In the genomic region with DNA sequence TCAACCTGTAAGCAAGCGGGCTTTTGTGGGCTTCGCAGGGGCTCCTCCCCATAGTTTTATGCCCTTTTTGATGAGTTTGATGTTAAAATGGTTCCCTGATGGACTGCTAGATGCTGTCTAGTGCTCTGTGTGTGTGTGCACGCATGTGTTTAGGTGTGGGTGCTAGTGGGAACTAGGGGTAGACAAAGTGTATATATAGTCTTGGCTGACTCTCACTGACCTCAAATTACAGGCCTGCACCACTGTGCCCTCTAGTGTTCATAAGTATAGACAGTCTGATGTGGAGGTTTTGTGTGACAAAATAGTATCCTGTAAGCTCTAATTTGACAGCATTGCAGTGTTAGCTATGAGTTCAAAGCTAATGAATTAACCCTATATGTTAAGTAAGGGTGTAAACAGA, we compare ENCODE assay signal across 9 mouse cellular contexts. TPM values are rescaled to one million over a fixed set of nuclear protein-coding genes. Genes with fewer than 3 reads are reported as not detected.
DNase-seq lines count a peak whose midpoint lies in the region; ATAC-seq and TF ChIP-seq lines count a peak whose summit lies in the region.
"Had no signal": no experiment of that assay in that cellular context is flagged by ENCODE, and none has a peak within 500 bp of the region (broad histone marks: within the 10 kb centered on the region; RNA-seq: fewer than 3 reads in every experiment).

No protein-coding gene starts in this region.

- TF ChIP-seq POLR2A in kidney, adult 2 months (IDR thresholded peaks at IDR 0.05; ENCODE audit: low read depth, low read length) = no peak
- no peak for TF ChIP-seq POLR2A in CH12.LX (IDR thresholded peaks at IDR 0.05; ENCODE audit: low read depth, low read length)

- no peaks in the 10 kb centered on the region for H3K27me3 ChIP-seq in kidney, adult 2 months (replicated peaks; ENCODE audit: control insufficient read depth, insufficient read depth, low read length)
- no peaks in the 10 kb centered on the region for H3K27me3 ChIP-seq in kidney, embryonic 15.5 days
- H3K27me3 ChIP-seq in CH12.LX (replicated peaks) = no peaks in the 10 kb centered on the region
- H3K27me3 ChIP-seq in intestine, embryonic 16.5 days (replicated peaks; ENCODE audit: control insufficient read depth, insufficient read depth, low read length) = no peaks in the 10 kb centered on the region
- H3K27me3 ChIP-seq: limb, embryonic 15.5 days had no signal

- DNase-seq in kidney, adult 2 months = peak; percentile 42
- DNase-seq in CH12.LX (ENCODE audit: extremely low read depth) (peak; percentile 68), adipocyte (ENCODE audit: low spot score) (peak; percentile 72)
- peak; percentile 36 for DNase-seq in mesoderm, embryonic 11.5 days (ENCODE audit: low read depth, low spot score)
- no peak for DNase-seq in gastrocnemius, postnatal 10 days
- no peak for DNase-seq in cerebellum, adult 18-20 months

- H3K9me3 ChIP-seq in kidney, embryonic 15.5 days (replicated peaks) = no peaks in the 10 kb centered on the region
- no peaks in the 10 kb centered on the region for H3K9me3 ChIP-seq in CH12.LX (replicated peaks; ENCODE audit: low read length)
- no peaks in the 10 kb centered on the region for H3K9me3 ChIP-seq in intestine, embryonic 16.5 days (ENCODE audit: control insufficient read depth, low read length)
- H3K9me3 ChIP-seq: limb, embryonic 15.5 days had no signal

- H3K9ac ChIP-seq in kidney, embryonic 15.5 days = no peak overlapping the region
- H3K9ac ChIP-seq in CH12.LX (ENCODE audit: insufficient read depth, low read depth) = no peak overlapping the region
- H3K9ac ChIP-seq in intestine, embryonic 16.5 days (ENCODE audit: low read depth, low read length) = no peak overlapping the region
- H3K9ac ChIP-seq: limb, embryonic 15.5 days had no signal

- TF ChIP-seq RAD21 in CH12.LX (IDR thresholded peaks at IDR 0.05; ENCODE audit: low read depth, low read length) = peak; percentile 80

- peak; percentile 45 for TF ChIP-seq CTCF in kidney, adult 2 months (conservative IDR thresholded peaks at IDR 0.05; ENCODE audit: insufficient read depth, insufficient read length, low read depth, low read length)
- TF ChIP-seq CTCF in CH12.LX (conservative IDR thresholded peaks at IDR 0.05 in 1 of 2, IDR thresholded peaks at IDR 0.05 in 1 of 2; ENCODE audit: low read depth in 2 of 2, low read length in 2 of 2) = peak; percentile 76 to 83; a peak in 3 of 4 replicates

- no peak for ATAC-seq in kidney, embryonic 15.5 days (replicated peaks; ENCODE audit: low FRiP score)
- ATAC-seq in intestine, embryonic 16.5 days = peak; percentile 26; the same call in 1 of the 2 replicates

- 77% methylated on average over 3 of the region's 3 CpGs for WGBS in kidney, adult 2 months
- 82% methylated on average over 3 of the region's 3 CpGs for WGBS in kidney, embryonic 15.5 days
- WGBS in intestine, embryonic 16.5 days = 87% methylated on average over 3 of the region's 3 CpGs

- no peak for TF ChIP-seq EP300 in CH12.LX (IDR thresholded peaks at IDR 0.05; ENCODE audit: low read length)

- no peaks in the 10 kb centered on the region; the same call in 1 of the 2 replicates for H3K79me2 ChIP-seq in CH12.LX (replicated peaks; ENCODE audit: control insufficient read depth, extremely low read depth, insufficient read depth, poor library complexity, severe bottlenecking)

- dilution Hi-C loops in CH12.LX (cut with MboI; ENCODE audit: extremely low pct_ligation_motif_present, extremely low pct_unique_long_range_greater_than_20kb, low sequenced_read_pairs) = no loop called here

- H3K4me2 ChIP-seq in kidney, embryonic 15.5 days = no peak overlapping the region
- no peak overlapping the region for H3K4me2 ChIP-seq in CH12.LX (ENCODE audit: insufficient read depth, low read depth, poor library complexity, severe bottlenecking)
- no peak overlapping the region for H3K4me2 ChIP-seq in intestine, embryonic 16.5 days (ENCODE audit: low read depth, low read length)
- H3K4me2 ChIP-seq: limb, embryonic 15.5 days had no signal

- H3K36me3 ChIP-seq in kidney, adult 2 months (ENCODE audit: control insufficient read depth, insufficient read depth, low read length) = peaks cover 10% of the 10 kb centered on the region
- H3K36me3 ChIP-seq in kidney, embryonic 15.5 days = peaks cover 83% of the 10 kb centered on the region
- H3K36me3 ChIP-seq in CH12.LX (replicated peaks in 1 of 2; ENCODE audit: control insufficient read depth in 1 of 2, insufficient read depth in 1 of 2, low read length in 1 of 2) = peaks cover 43 to 84% of the 10 kb centered on the region in 2 experiments
- peaks cover 12% of the 10 kb centered on the region; the same call in 1 of the 2 replicates for H3K36me3 ChIP-seq in intestine, embryonic 16.5 days (ENCODE audit: control insufficient read depth, insufficient read depth, low read length)

- no peak overlapping the region for H3K4me3 ChIP-seq in kidney, adult 2 months (ENCODE audit: insufficient read depth, low read depth, low read length)
- no peak overlapping the region for H3K4me3 ChIP-seq in kidney, embryonic 15.5 days (replicated peaks)
- no peak overlapping the region for H3K4me3 ChIP-seq in CH12.LX (replicated peaks in 1 of 3; ENCODE audit: low read depth in 2 of 3, low read length in 2 of 3, poor library complexity in 1 of 3)
- no peak overlapping the region for H3K4me3 ChIP-seq in intestine, embryonic 16.5 days (ENCODE audit: low read length)
- H3K4me3 ChIP-seq: limb, embryonic 15.5 days had no signal

- in situ Hi-C loops in CH12.LX (cut with MboI; ENCODE audit: low pct_ligation_motif_present, low pct_unique_long_range_greater_than_20kb, low sequenced_read_pairs) = no loop called here

- H3K27ac ChIP-seq in kidney, adult 2 months (ENCODE audit: insufficient read depth, low read depth, low read length) = no peak overlapping the region
- H3K27ac ChIP-seq in kidney, embryonic 15.5 days = no peak overlapping the region
- no peak overlapping the region for H3K27ac ChIP-seq in CH12.LX (ENCODE audit: insufficient read depth, low read depth)
- H3K27ac ChIP-seq in intestine, embryonic 16.5 days (ENCODE audit: low read length) = no peak overlapping the region
- H3K27ac ChIP-seq: limb, embryonic 15.5 days had no signal

- H3K4me1 ChIP-seq in kidney, adult 2 months (ENCODE audit: control insufficient read depth, insufficient read depth, low read length) = no peaks in the 10 kb centered on the region
- H3K4me1 ChIP-seq in kidney, embryonic 15.5 days = no peaks in the 10 kb centered on the region
- H3K4me1 ChIP-seq in CH12.LX (ENCODE audit: control insufficient read depth in 1 of 2, insufficient read depth in 2 of 2) = peaks cover 6 to 12% of the 10 kb centered on the region in 2 experiments
- H3K4me1 ChIP-seq in intestine, embryonic 16.5 days (ENCODE audit: control insufficient read depth, insufficient read depth, low read length) = no peaks in the 10 kb centered on the region
- H3K4me1 ChIP-seq: limb, embryonic 15.5 days had no signal

TF ChIP-seq in CH12.LX, 34 proteins besides CTCF, POLR2A, EP300 and RAD21:
- TF ChIP-seq ZKSCAN1 (IDR thresholded peaks at IDR 0.05; ENCODE audit: borderline replicate concordance, low read depth, low read length) (no peak), SMC3 (IDR thresholded peaks at IDR 0.05; ENCODE audit: low read depth, low read length) (peak; percentile 79)

RNA-seq across cellular contexts. Expression of a gene that starts 18.5 kb away (rescaled TPM):
- polyA plus RNA-seq in kidney, adult 2 months (2012; rRNA removed) = 25.4 and 29.8 TPM in 2 replicates
- 192 and 194 TPM in 2 replicates for polyA plus RNA-seq in kidney, embryonic 15.5 days (2015; fragmentation: Nextera tagmentation; extraction: Ambion mirVana)
- 122 and 149 TPM in 2 replicates for total RNA-seq in CH12.LX (2012; rRNA removed)
- 264 and 298 TPM in 2 replicates for total RNA-seq in CH12.LX (2014; rRNA removed)
- 133 and 134 TPM in 2 replicates for polyA plus RNA-seq in CH12.LX (2012; ENCODE audit: insufficient read length, low read depth)
- polyA plus RNA-seq in intestine, embryonic 16.5 days (2015; fragmentation: Nextera tagmentation; extraction: Ambion mirVana) = 151 and 164 TPM in 2 replicates
- 100 to 1,000 TPM; 102 to 107 TPM for total RNA-seq in gastrocnemius, postnatal 10 days (2021)

RNA-seq across cellular contexts. Expression of a gene that starts 35.4 kb away (rescaled TPM):
- 44.5 and 60.0 TPM in 2 replicates for polyA plus RNA-seq in kidney, adult 2 months (2012; rRNA removed)
- polyA plus RNA-seq in kidney, embryonic 15.5 days (2015; fragmentation: Nextera tagmentation; extraction: Ambion mirVana) = 89.5 and 101 TPM in 2 replicates
- total RNA-seq in CH12.LX (2012; rRNA removed) = 64.3 and 99.9 TPM in 2 replicates
- total RNA-seq in CH12.LX (2014; rRNA removed) = 235 and 258 TPM in 2 replicates
- polyA plus RNA-seq in CH12.LX (2012; ENCODE audit: insufficient read length, low read depth) = 151 and 161 TPM in 2 replicates
- 438 and 445 TPM in 2 replicates for polyA plus RNA-seq in intestine, embryonic 16.5 days (2015; fragmentation: Nextera tagmentation; extraction: Ambion mirVana)
- total RNA-seq in gastrocnemius, postnatal 10 days (2021) = 1 to 10 TPM; 1.8 to 4.4 TPM

RNA-seq across cellular contexts. Expression of a gene that starts 36.2 kb away (rescaled TPM):
- 6.2 and 6.4 TPM in 2 replicates for polyA plus RNA-seq in kidney, adult 2 months (2012; rRNA removed)
- polyA plus RNA-seq in kidney, embryonic 15.5 days (2015; fragmentation: Nextera tagmentation; extraction: Ambion mirVana) = 11.7 and 13.3 TPM in 2 replicates
- 12.8 and 12.9 TPM in 2 replicates for total RNA-seq in CH12.LX (2012; rRNA removed)
- total RNA-seq in CH12.LX (2014; rRNA removed) = 14.1 and 15.2 TPM in 2 replicates
- polyA plus RNA-seq in CH12.LX (2012; ENCODE audit: insufficient read length, low read depth) = 11.8 and 14.1 TPM in 2 replicates
- 10.2 and 10.7 TPM in 2 replicates for polyA plus RNA-seq in intestine, embryonic 16.5 days (2015; fragmentation: Nextera tagmentation; extraction: Ambion mirVana)
- total RNA-seq in gastrocnemius, postnatal 10 days (2021) = 1 to 10 TPM; 6.9 to 9.7 TPM

Comparison
In these comparisons a context has a peak if more than half of its experiments do, and no peak if none do; other contexts are left out.
1. DNase-seq: peak in kidney, adult 2 months (single experiment), CH12.LX (single experiment), adipocyte (single experiment) and mesoderm, embryonic 11.5 days (single experiment); none in gastrocnemius, postnatal 10 days (single experiment) and cerebellum, adult 18-20 months (0 of 2).